Mouse (Mus musculus) stomach, postnatal 0 days (tissue): Measurements from ENCODE around the gene Ccm2. TPM values are rescaled to one million over a fixed set of nuclear protein-coding genes. Genes with fewer than 3 reads are reported as not detected.

Source experiments
- ATAC-seq: fragments of 200-750 bp; cut with Nextera tagmentation; 2 replicates; pipeline ENCODE4 v1.8.0; 2017; ENCODE audit not compliant: low FRiP score, low TSS enrichment
- DNase-seq: peaks from one replicate; pipeline ENCODE4 v3.0.0-alpha.2; 2016; ENCODE audit warnings: low spot score
- H3K27ac ChIP-seq: fragments of 300-500 bp; sonication (generic); replicated peaks from 2 replicates; pipeline ENCODE4 v1.5.1; 2014; ENCODE audit warnings: mild to moderate bottlenecking, control low read depth
- H3K27me3 ChIP-seq: fragments of 300-500 bp; sonication (generic); 2 replicates; pipeline ENCODE4 v1.6.1; 2014; ENCODE audit warnings: low read length; ENCODE audit not compliant: control insufficient read depth, insufficient read depth
- H3K36me3 ChIP-seq: fragments of 300-500 bp; sonication (generic); 2 replicates; pipeline ENCODE4 v1.6.1; 2014; ENCODE audit warnings: low read length, mixed read lengths; ENCODE audit not compliant: control insufficient read depth, insufficient read depth
- H3K4me1 ChIP-seq: fragments of 300-500 bp; sonication (generic); replicated peaks from 2 replicates; pipeline ENCODE4 v1.6.1; 2014; ENCODE audit warnings: antibody characterized with exemption; ENCODE audit not compliant: control insufficient read depth, insufficient read depth
- H3K4me2 ChIP-seq: fragments of 300-500 bp; sonication (generic); replicated peaks from 2 replicates; pipeline ENCODE4 v1.6.1; 2014; ENCODE audit warnings: low read depth, mild to moderate bottlenecking, control low read depth, moderate library complexity
- H3K4me3 ChIP-seq: fragments of 300-500 bp; sonication (generic); 2 replicates; pipeline ENCODE4 v1.5.1; 2014; ENCODE audit warnings: low read depth, low read length, control low read depth
- H3K9ac ChIP-seq: fragments of 300-500 bp; sonication (generic); 2 replicates; pipeline ENCODE4 v1.6.1; 2014; ENCODE audit warnings: mild to moderate bottlenecking, low read length, control low read depth, mixed read lengths
- H3K9me3 ChIP-seq: fragments of 300-500 bp; sonication (generic); 2 replicates; pipeline ENCODE4 v1.6.1; 2016; ENCODE audit warnings: low read length; ENCODE audit not compliant: control insufficient read depth
- CTCF ChIP-seq: IDR thresholded peaks from 2 replicates; pipeline ENCODE4 v1.5.1; 2016; ENCODE audit warnings: antibody characterized with exemption, low read depth, mild to moderate bottlenecking, moderate library complexity
- EP300 ChIP-seq: optimal IDR thresholded peaks from 2 replicates; pipeline ENCODE3; 2016; ENCODE audit warnings: antibody characterized with exemption
- WGBS: fragments of 180-500 bp; shearing (Covaris S2); extraction: QIAGEN DNeasy Blood & Tissue Kit; methylation state at CpG from one replicate; pipeline ENCODE4 v1.1.7; 2014; 5-methylcytosine and 5-hydroxymethylcytosine counted together
- polyA plus RNA-seq: library from polyadenylated mRNA; unstranded; fragments of >200 nt; fragmentation: Nextera tagmentation; extraction: Ambion mirVana; gene quantifications from 2 replicates; pipeline ENCODE4 v1.2.1, GENCODE M21; 2015

The Ccm2 gene
- polyA plus RNA-seq, result 45.7 and 45.9 TPM in 2 replicates

DNA sequence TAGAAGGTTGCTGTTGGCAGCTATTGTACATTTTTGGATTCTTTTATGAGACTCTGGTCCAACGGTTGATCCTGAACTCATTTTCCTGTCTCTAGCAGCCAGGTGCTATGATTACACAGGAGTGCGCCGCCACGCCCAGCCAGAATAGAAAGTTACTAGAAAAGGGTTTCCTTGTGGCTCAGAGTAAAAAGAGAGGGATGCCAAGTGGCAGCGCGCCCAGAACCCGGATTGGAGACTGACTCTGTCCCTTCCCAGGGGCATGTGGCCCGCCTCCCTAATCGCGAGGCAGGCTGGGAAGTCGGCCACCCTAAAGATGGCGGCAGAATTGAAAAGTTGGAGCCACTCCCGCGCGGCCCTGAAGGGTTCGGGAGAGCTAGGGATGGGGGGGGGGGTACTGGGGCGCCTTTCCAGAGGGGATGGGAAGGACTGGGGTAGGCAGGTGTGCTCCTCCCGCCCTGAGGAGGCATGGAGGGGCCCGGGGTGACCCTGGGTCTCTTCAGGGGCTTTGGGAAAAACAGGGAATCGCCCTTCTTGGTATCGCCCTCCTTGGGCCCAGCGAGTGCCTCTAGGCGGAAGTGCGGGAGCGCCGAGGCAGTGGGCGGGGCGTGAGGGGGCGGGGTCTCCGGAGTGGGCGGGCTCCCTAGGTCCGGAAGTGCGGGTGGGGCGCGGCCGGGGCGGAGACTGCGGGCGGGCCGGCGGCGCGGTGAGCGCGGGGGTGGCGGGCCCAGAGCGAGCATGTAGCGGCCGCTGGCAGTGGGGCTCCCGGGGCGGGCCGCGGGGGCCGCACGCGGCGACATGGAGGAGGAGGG, at the start of gene Ccm2:
TSS of gene Ccm2 (plus strand) at position 683 of the 809 bp plus-strand sequence.
- TF ChIP-seq CTCF, result 0 out of 2 replicates have a peak, but pooled peaks have one; percentile 12
- peak; percentile 66 for TF ChIP-seq EP300

DNA sequence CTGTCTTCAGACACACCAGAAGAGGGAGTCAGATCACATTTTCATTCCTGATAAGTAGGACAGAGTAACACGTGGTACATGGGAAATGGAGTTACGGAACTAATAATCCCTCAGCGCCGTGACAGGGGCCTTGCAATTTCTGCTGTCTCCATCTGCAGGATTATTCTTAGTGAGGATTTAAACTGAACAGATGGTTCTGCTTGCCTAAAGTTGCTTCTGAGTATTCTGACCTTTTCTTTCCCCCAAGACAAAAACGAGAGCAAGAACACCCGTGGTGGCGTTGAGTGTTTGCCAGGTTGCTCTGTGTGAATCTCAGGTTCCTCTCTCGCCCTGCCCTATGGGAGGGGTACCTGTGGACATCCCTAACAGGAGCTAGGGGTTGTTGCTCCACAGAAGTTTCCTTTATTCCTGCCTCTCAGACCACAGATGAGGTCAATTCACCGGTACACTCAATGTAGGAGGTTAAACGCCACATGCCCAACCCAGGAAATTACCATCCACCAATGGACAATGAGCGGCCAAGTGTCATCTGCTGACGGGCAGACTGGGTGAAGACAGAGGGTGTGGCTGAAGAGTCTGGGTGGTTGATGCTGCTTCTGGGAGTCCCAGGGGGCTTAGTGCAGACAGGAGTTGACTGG, 49.3 kb upstream of the Ccm2 start:
- Histone ChIP-seq H3K9me3 (no peaks in the 10 kb centered on the region), H3K9ac (no peak overlapping the region), H3K27me3 (no peaks in the 10 kb centered on the region), H3K4me1 (no peaks in the 10 kb centered on the region), H3K4me2 (no peak overlapping the region), H3K36me3 (no peaks in the 10 kb centered on the region), H3K27ac (no peak overlapping the region), H3K4me3 (no peak overlapping the region)
- ATAC-seq (no peak), DNase-seq (no peak)
- TF ChIP-seq CTCF (no peak), EP300 (no peak)
- 74% methylated on average over 12 of the region's 12 CpGs for WGBS

More for the DNA sequence above, at the start of gene Ccm2:
- Histone ChIP-seq H3K36me3 (no peaks in the 10 kb centered on the region), H3K4me2 (peak within 1 kb of the TSS; percentile 81), H3K27me3 (no peaks in the 10 kb centered on the region), H3K4me3 (peak within 1 kb of the TSS; percentile 75), H3K9me3 (no peaks in the 10 kb centered on the region), H3K9ac (peak within 1 kb of the TSS; percentile 90), H3K4me1 (peaks cover 6% of the 10 kb centered on the region), H3K27ac (peak within 1 kb of the TSS; percentile 98)
- peak; percentile 99 for DNase-seq
- peak; percentile 96 for ATAC-seq
- under 1% methylated on average over 23 of the region's 57 CpGs for WGBS

- no peak for DNase-seq
- ATAC-seq, result no peak
Observed at GRCm38 (mm10) chr11:6502506-6502905, 44.2 kb upstream of the Ccm2 start.

GRCm38 (mm10) chr11:6504226-6504625, 42.5 kb upstream of the Ccm2 start:
- H3K9me3 ChIP-seq, result no peaks in the 10 kb centered on the region
- no peaks in the 10 kb centered on the region for H3K36me3 ChIP-seq
- WGBS, result 60% methylated on average over 3 of the region's 3 CpGs
- no peak for ATAC-seq
- no peak for DNase-seq
- no peaks in the 10 kb centered on the region for H3K4me1 ChIP-seq
- no peaks in the 10 kb centered on the region for H3K27me3 ChIP-seq
- no peak overlapping the region for H3K27ac ChIP-seq
- H3K4me2 ChIP-seq, result no peak overlapping the region
- no peak overlapping the region for H3K9ac ChIP-seq
- no peak overlapping the region for H3K4me3 ChIP-seq
- no peak for TF ChIP-seq EP300
- no peak for TF ChIP-seq CTCF

More at GRCm38 (mm10) chr11:6502506-6502905, 44.2 kb upstream of the Ccm2 start:
- Histone ChIP-seq H3K27ac (no peak overlapping the region), H3K9me3 (no peaks in the 10 kb centered on the region), H3K4me3 (no peak overlapping the region), H3K9ac (no peak overlapping the region), H3K4me1 (no peaks in the 10 kb centered on the region), H3K27me3 (no peaks in the 10 kb centered on the region), H3K36me3 (no peaks in the 10 kb centered on the region), H3K4me2 (no peak overlapping the region)
- no peak for TF ChIP-seq CTCF
- no peak for TF ChIP-seq EP300
- 88% methylated on average over 2 of the region's 2 CpGs for WGBS

DNA sequence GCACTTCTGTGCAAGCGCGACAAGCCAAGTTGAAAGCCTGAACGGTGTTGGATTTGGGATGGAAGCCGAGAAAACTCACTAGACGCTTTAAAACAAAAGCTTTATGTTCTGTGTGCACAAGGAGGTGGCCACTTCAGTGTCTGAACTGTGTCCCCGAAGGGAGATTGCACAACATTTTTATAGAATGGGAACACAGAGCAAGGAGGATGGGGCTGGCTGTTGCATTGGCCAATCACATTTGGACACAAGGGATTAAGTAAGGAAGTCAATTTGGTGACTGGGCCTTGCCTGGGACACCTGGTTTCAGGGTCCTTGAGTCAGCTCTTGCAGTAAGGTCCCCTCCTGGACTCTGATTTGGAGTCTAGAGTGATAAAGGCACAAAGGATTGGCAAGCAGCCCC, 42.0 kb upstream of the Ccm2 start:
- Histone ChIP-seq H3K4me3 (no peak overlapping the region), H3K4me2 (no peak overlapping the region), H3K9me3 (no peaks in the 10 kb centered on the region), H3K9ac (no peak overlapping the region), H3K27ac (no peak overlapping the region), H3K4me1 (no peaks in the 10 kb centered on the region), H3K36me3 (no peaks in the 10 kb centered on the region), H3K27me3 (no peaks in the 10 kb centered on the region)
- TF ChIP-seq CTCF (no peak), EP300 (no peak)
- peak; percentile 83 for ATAC-seq
- DNase-seq, result no peak
- 54% methylated on average over 6 of the region's 6 CpGs for WGBS

GRCm38 (mm10) chr11:6506516-6506915, 40.2 kb upstream of the Ccm2 start:
- H3K9me3 ChIP-seq, result no peaks in the 10 kb centered on the region
- no peaks in the 10 kb centered on the region for H3K36me3 ChIP-seq
- 0 out of 2 replicates have a peak, but pooled peaks have one; percentile 35 for ATAC-seq
- H3K9ac ChIP-seq, result no peak overlapping the region
- no peaks in the 10 kb centered on the region for H3K4me1 ChIP-seq
- no peak overlapping the region for H3K27ac ChIP-seq
- H3K4me3 ChIP-seq, result no peak overlapping the region
- no peak for TF ChIP-seq CTCF
- no peak for TF ChIP-seq EP300
- WGBS, result 58% methylated on average over 9 of the region's 9 CpGs
- no peak for DNase-seq
- H3K27me3 ChIP-seq, result no peaks in the 10 kb centered on the region
- no peak overlapping the region for H3K4me2 ChIP-seq
